Mouse (Mus musculus): ENCODE results near the gene Ctcf. TPM values are rescaled to one million over a fixed set of nuclear protein-coding genes. Genes with fewer than 3 reads are reported as not detected.

Gene Ctcf
- polyA plus RNA-seq, 1 experiment from 2014 or later, result 105 TPM

DNA sequence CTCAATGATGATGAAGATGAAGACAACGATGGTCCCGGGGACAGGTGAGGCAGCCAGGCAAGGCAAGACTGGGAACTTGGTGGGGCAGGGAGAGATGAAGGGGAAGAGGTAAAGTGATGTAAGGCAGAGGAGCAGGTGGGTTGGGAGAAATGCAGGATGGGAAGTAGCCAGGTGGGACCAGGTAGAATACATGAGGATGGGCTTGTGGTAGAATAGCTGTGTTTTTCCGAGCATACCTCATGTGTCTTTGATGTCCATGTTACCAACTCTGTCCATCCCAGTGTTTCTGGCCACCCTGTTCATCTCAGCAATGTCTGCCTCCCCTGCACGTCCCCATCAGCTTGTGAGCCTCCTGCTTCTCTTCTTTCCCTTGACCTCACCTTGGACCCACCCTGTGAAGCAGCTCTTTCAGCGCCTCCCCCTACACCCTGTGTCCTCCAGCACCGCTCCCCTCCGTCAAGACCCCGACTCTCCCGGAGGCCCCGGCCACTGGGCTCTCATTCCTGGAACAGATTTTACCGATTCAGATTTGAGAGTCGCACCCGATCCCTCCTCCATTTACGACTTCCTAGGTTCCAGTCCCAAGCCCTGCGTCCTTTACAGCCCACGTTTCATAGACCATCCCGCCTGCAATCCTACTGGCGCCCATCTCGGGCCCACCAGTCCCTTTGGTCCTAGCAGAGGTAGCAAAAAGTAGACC, 17.3 kb upstream of the Ctcf start:
- Histone ChIP-seq H3K27me3 (peaks cover 11% of the 10 kb centered on the region), H3K4me2 (no peak overlapping the region), H3K9ac (no peak overlapping the region), H3K4me1 (replicated peaks) (peaks cover 39% of the 10 kb centered on the region), H3K4me3 (no peak overlapping the region), H3K27ac (replicated peaks) (no peak overlapping the region), H3K9me3 (no peaks in the 10 kb centered on the region), H3K36me3 (peaks cover 84% of the 10 kb centered on the region)
- WGBS, result 90% methylated on average over 19 of the region's 19 CpGs
- no peak for ATAC-seq (ENCODE audit: low read depth)

DNA sequence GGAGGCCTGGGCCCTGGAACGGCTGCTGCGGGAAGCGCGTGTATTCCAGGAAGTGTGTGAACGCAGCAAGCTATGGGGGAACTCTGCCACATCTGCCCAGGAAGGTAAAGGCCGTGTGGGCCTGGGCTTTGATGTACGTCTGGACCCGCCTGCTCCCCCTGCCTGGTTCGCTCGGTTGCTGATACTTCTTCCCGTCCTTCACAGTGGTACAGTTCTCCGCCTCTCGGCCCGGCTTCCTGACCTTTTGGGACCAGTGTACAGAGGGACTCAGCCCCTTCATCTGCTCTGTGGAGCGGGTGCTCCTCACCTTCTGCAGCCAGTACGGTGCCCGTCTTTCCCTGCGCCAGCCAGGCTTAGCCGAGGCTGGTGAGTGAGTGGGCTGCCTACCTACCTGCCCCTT, 16.2 kb upstream of the Ctcf start:
- no peaks in the 10 kb centered on the region for H3K9me3 ChIP-seq
- H3K4me1 ChIP-seq (replicated peaks), result peaks cover 41% of the 10 kb centered on the region
- H3K4me2 ChIP-seq, result no peak overlapping the region
- 90% methylated on average over 19 of the region's 19 CpGs for WGBS
- H3K9ac ChIP-seq, result 0 out of 2 replicates have a peak overlapping the region, but pooled peaks have one; percentile 19
- H3K27ac ChIP-seq (replicated peaks), result no peak overlapping the region
- H3K27me3 ChIP-seq, result no peaks in the 10 kb centered on the region
- peaks cover 79% of the 10 kb centered on the region for H3K36me3 ChIP-seq
- H3K4me3 ChIP-seq, result no peak overlapping the region
- no peak for ATAC-seq (ENCODE audit: low read depth)

DNA sequence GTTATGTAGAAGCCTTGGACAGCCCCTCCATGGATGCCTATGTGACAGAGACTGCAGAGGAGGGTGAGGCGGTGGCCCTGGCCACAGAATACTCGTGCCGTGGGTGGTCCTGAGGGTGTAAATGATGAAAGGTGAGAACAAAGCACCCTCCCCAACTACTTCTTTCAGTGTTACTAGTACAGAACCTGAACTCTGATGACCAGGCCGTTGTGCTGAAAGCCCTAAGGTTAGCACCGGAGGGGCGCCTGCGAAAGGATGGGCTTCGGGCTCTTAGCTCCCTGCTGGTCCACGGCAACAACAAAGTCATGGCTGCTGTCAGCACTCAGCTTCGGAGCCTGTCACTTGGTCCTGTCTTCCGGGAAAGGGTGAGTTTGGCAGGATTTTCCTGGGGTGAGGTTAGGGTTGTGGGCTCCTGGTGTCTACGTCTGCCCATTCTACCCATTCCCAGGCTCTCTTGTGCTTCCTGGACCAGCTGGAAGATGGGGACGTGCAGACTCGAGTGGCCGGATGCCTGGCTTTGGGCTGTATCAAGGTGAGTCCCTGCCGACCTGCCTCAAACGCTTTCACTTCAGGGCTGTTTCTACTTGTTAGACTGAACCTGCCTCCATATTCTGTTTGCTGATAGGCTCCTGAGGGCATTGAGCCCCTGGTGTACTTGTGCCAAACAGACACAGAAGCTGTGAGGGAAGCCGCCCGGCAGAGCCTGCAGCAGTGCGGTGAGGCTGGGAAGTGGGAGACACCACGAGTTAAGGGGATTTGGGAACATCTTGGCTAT, 15.2 kb upstream of the Ctcf start:
- Histone ChIP-seq H3K27ac (replicated peaks) (peak overlapping the region; percentile 73), H3K27me3 (no peaks in the 10 kb centered on the region), H3K9me3 (no peaks in the 10 kb centered on the region), H3K4me1 (replicated peaks) (peaks cover 46% of the 10 kb centered on the region), H3K9ac (peak overlapping the region; percentile 26; the same call in 1 of the 2 replicates), H3K36me3 (peaks cover 70% of the 10 kb centered on the region), H3K4me3 (no peak overlapping the region; the same call in 1 of the 2 replicates), H3K4me2 (no peak overlapping the region)
- 89% methylated on average over 21 of the region's 21 CpGs for WGBS
- ATAC-seq (ENCODE audit: low read depth), result no peak

DNA sequence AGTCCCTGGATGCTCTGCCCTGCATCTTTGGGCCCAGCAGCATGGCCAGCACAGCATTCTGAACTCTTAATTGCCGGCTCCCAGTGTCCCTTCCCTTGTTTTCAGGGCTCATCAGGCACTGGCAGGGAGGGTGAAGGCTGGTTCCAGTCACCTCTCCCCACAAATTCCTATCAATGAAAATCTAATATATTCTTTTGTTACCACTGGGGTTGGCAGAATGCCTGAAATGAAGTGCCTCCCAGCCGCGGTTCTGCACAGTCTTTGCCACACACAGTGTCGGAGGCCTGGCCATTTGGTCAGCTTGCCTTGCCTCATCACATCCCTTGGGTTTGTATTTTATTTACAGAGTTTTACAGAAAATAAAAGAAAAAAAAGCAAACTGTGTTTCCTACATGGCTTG, 14.5 kb upstream of the Ctcf start:
- ATAC-seq (ENCODE audit: low read depth), result no peak

GRCm38 (mm10) chr8:105622421-105622920, 13.9 kb upstream of the Ctcf start:
- Histone ChIP-seq H3K4me3 (no peak overlapping the region), H3K27ac (replicated peaks) (peak overlapping the region; percentile 73), H3K9me3 (no peaks in the 10 kb centered on the region), H3K4me1 (replicated peaks) (peaks cover 46% of the 10 kb centered on the region), H3K4me2 (no peak overlapping the region), H3K27me3 (no peaks in the 10 kb centered on the region), H3K9ac (0 out of 2 replicates have a peak overlapping the region, but pooled peaks have one; percentile 23), H3K36me3 (peaks cover 56% of the 10 kb centered on the region)
- WGBS, result 3% methylated on average over 8 of the region's 8 CpGs
- ATAC-seq (ENCODE audit: low read depth), result peak; percentile 85

More for the DNA sequence above, 14.5 kb upstream of the Ctcf start:
- peak overlapping the region; percentile 73 for H3K27ac ChIP-seq (replicated peaks)
- H3K27me3 ChIP-seq, result no peaks in the 10 kb centered on the region
- H3K4me3 ChIP-seq, result no peak overlapping the region
- WGBS, result 35% methylated on average over 4 of the region's 4 CpGs
- H3K9me3 ChIP-seq, result no peaks in the 10 kb centered on the region
- H3K9ac ChIP-seq, result peak overlapping the region; percentile 26; the same call in 1 of the 2 replicates
- H3K36me3 ChIP-seq, result peaks cover 62% of the 10 kb centered on the region
- no peak overlapping the region for H3K4me2 ChIP-seq
- peaks cover 46% of the 10 kb centered on the region for H3K4me1 ChIP-seq (replicated peaks)

DNA sequence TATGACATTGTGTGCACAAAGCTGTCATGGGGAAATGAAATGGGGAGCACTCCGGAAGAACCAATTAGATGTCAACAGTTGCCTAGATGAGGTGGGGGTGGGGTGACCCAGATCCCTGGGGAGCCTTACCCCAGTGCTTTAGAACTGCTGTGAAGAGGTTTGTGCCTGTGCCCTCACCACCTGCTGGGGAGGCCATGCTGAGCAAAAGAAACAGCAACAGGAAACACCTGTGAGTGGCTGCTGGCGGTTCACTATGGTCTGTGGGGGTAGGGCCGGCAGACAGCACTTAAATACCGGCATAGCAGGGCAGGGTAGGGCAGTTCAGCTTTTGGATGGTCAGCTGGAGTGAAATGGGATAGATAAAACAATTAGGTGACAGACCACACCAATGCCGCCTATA, 13.2 kb upstream of the Ctcf start:
- WGBS, result 15% methylated on average over 5 of the region's 5 CpGs
- H3K27me3 ChIP-seq, result no peaks in the 10 kb centered on the region
- no peaks in the 10 kb centered on the region for H3K9me3 ChIP-seq
- peaks cover 50% of the 10 kb centered on the region for H3K36me3 ChIP-seq
- peak overlapping the region; percentile 47; the same call in 1 of the 2 replicates for H3K9ac ChIP-seq
- no peak for ATAC-seq (ENCODE audit: low read depth)
- H3K4me3 ChIP-seq, result no peak overlapping the region
- no peak overlapping the region for H3K4me2 ChIP-seq
- peak overlapping the region; percentile 73; the same call in 1 of the 2 replicates for H3K27ac ChIP-seq (replicated peaks)
- H3K4me1 ChIP-seq (replicated peaks), result peaks cover 46% of the 10 kb centered on the region

GRCm38 (mm10) chr8:105623679-105624245, 12.6 kb upstream of the Ctcf start:
- ATAC-seq (ENCODE audit: low read depth), result no peak
- Histone ChIP-seq H3K9ac (peak overlapping the region; percentile 47; the same call in 1 of the 2 replicates), H3K27ac (replicated peaks) (peak overlapping the region; percentile 59; the same call in 1 of the 2 replicates), H3K4me2 (no peak overlapping the region), H3K4me3 (no peak overlapping the region), H3K27me3 (no peaks in the 10 kb centered on the region), H3K9me3 (no peaks in the 10 kb centered on the region), H3K4me1 (replicated peaks) (peaks cover 46% of the 10 kb centered on the region), H3K36me3 (peaks cover 43% of the 10 kb centered on the region)
- WGBS, result 20% methylated on average over 7 of the region's 7 CpGs

DNA sequence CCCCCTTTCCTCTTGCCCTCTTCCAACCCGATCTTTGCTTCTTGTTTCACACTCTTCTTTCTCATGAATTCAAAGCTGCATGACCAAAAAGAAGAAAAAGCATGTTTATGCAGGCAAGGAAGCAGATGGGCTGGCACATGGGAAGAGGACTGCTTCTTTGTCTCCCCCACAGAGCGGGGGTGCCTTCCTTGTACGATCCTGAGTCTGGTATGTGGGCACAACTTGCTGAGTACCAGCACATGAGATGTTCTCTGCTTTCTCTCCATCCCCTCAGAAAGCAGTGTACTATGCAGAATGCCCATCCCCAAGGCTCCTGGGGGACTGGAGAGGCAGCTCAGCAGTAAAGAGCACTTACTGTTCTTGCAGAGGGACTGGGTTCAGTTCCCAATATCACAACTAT, 12.0 kb upstream of the Ctcf start:
- no peak for ATAC-seq (ENCODE audit: low read depth)
- Histone ChIP-seq H3K4me1 (replicated peaks) (peaks cover 46% of the 10 kb centered on the region), H3K9ac (peak overlapping the region; percentile 47), H3K36me3 (peaks cover 37% of the 10 kb centered on the region), H3K4me2 (no peak overlapping the region), H3K4me3 (no peak overlapping the region), H3K9me3 (no peaks in the 10 kb centered on the region), H3K27ac (replicated peaks) (peak overlapping the region; percentile 59), H3K27me3 (no peaks in the 10 kb centered on the region)
- 16% methylated on average over 3 of the region's 3 CpGs for WGBS

GRCm38 (mm10) chr8:105624831-105625230, 11.5 kb upstream of the Ctcf start:
- H3K4me2 ChIP-seq, result no peak overlapping the region
- H3K36me3 ChIP-seq, result peaks cover 33% of the 10 kb centered on the region
- H3K4me1 ChIP-seq (replicated peaks), result peaks cover 46% of the 10 kb centered on the region
- peak overlapping the region; percentile 59; the same call in 1 of the 2 replicates for H3K27ac ChIP-seq (replicated peaks)
- H3K9ac ChIP-seq, result no peak overlapping the region
- H3K4me3 ChIP-seq, result no peak overlapping the region
- no peaks in the 10 kb centered on the region for H3K27me3 ChIP-seq
- H3K9me3 ChIP-seq, result no peaks in the 10 kb centered on the region
- WGBS, result 62% methylated on average over 1 of the region's 1 CpGs
- ATAC-seq (ENCODE audit: low read depth), result no peak

- WGBS, result 64% methylated on average over 1 of the region's 1 CpGs
- H3K27ac ChIP-seq (replicated peaks), result peak overlapping the region; percentile 28; the same call in 1 of the 2 replicates
Measured at GRCm38 (mm10) chr8:105626086-105626485, 10.3 kb upstream of the Ctcf start.

DNA sequence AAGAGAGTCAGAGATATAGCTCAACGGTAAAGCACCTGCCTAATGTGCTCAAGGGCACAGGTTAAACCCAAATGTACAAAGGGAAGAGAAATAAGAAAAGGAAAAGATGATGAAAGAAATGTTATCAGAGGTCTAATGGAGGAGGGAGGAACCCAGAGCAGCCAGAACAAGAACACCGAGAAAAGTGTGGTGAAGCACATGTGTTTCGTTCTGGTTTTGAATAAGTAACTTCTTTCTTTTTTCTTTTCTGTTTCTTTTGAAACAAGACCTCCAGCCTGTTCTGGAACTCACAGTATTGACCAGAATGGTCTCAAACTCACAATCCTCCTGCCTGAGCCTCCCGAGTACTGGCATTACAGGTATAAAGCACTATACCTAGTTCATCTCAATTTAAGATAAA, 7.0 kb upstream of the Ctcf start:
- H3K4me2 ChIP-seq, result no peak overlapping the region
- no peak overlapping the region for H3K9ac ChIP-seq
- ATAC-seq (ENCODE audit: low read depth), result no peak
- no peak overlapping the region for H3K4me3 ChIP-seq
- no peaks in the 10 kb centered on the region for H3K9me3 ChIP-seq
- H3K4me1 ChIP-seq (replicated peaks), result peaks cover 13% of the 10 kb centered on the region
- 93% methylated on average over 4 of the region's 4 CpGs for WGBS
- no peak overlapping the region for H3K27ac ChIP-seq (replicated peaks)
- H3K36me3 ChIP-seq, result no peaks in the 10 kb centered on the region
- H3K27me3 ChIP-seq, result no peaks in the 10 kb centered on the region

More at GRCm38 (mm10) chr8:105626086-105626485, 10.3 kb upstream of the Ctcf start:
- Histone ChIP-seq H3K9me3 (no peaks in the 10 kb centered on the region), H3K27me3 (no peaks in the 10 kb centered on the region), H3K36me3 (peaks cover 20% of the 10 kb centered on the region), H3K4me1 (replicated peaks) (peaks cover 46% of the 10 kb centered on the region), H3K4me2 (no peak overlapping the region), H3K9ac (no peak overlapping the region), H3K4me3 (no peak overlapping the region)
- ATAC-seq (ENCODE audit: low read depth), result no peak
